Mouse (Mus musculus): ENCODE measurements at regions not wholly inside any gene's neighbourhood (a gene's known extent, or its start where the extent isn't known, plus 50 kb on each side); places are given as distances from the start of the nearest gene placed in this dataset.

DNA sequence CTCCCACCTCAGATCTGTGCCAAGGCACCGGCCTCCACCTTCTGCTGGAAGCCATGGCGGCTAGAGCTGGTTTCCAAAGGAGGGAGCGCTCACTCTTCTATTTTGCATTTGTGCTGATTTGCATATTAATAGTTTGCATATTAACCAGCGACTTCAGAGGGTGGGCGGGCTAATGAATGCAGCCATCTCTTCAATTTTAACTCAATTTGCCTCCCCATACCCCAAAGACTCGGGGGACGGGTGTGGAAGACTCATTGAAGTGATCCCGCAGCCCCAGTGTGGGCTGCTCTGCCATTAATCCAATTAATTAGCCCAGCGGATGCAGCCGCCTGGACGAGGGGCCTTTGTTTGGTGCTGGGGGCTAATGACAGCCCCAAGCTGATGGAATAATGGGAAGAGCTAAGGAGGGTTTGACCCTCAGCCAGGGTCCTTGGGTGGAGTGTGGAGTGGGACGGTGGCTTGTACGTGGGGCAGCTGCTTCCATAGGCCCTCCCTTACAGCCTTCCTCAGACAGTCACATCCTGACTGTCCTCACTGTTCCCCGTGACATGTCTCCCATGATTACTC is 103.0 kb downstream of the Gm26897 start:
- 0 out of 2 replicates have a peak overlapping the region, but pooled peaks have one; percentile 13 for H3K4me2 ChIP-seq (replicated peaks)
- peaks cover 25% of the 10 kb centered on the region for H3K4me1 ChIP-seq
- peaks cover 5% of the 10 kb centered on the region; the same call in 1 of the 2 replicates for H3K27me3 ChIP-seq
- no peaks in the 10 kb centered on the region for H3K9me3 ChIP-seq (replicated peaks)
- H3K9ac ChIP-seq = no peak overlapping the region
- peak; percentile 89 for ATAC-seq (ENCODE audit: low FRiP score)
- WGBS = 8% methylated on average over 14 of the region's 14 CpGs
- no peaks in the 10 kb centered on the region for H3K36me3 ChIP-seq
- peak overlapping the region; percentile 76 for H3K27ac ChIP-seq
- H3K4me3 ChIP-seq = no peak overlapping the region

DNA sequence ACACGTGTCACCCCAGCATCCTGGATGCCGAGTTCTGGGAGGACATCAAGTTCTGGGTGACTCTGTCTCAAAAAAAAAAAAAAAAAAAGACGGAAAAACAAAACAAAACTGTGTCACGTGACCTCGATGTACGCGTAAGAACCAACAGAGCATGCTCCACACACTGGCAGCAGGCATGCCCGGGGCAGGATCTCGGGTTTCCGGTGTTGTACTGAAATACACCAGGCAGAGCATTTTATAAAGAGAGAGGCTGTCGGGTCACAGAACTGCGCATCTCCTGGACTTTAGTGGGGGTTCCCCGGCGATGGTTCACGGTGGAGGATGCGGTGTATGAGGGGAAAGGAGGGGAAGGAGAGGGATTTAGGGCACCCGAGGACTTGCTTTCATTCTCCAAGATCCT is 108.7 kb downstream of the Gm26897 start:
- H3K27ac ChIP-seq = 0 out of 2 replicates have a peak overlapping the region, but pooled peaks have one; percentile 52
- H3K27me3 ChIP-seq = peaks cover 5% of the 10 kb centered on the region; the same call in 1 of the 2 replicates
- no peak for ATAC-seq (ENCODE audit: low FRiP score)
- no peak overlapping the region for H3K4me3 ChIP-seq
- H3K4me2 ChIP-seq (replicated peaks) = no peak overlapping the region
- no peaks in the 10 kb centered on the region for H3K36me3 ChIP-seq
- 49% methylated on average over 17 of the region's 17 CpGs for WGBS
- no peaks in the 10 kb centered on the region for H3K9me3 ChIP-seq (replicated peaks)
- H3K9ac ChIP-seq = no peak overlapping the region
- H3K4me1 ChIP-seq = peaks cover 29% of the 10 kb centered on the region

DNA sequence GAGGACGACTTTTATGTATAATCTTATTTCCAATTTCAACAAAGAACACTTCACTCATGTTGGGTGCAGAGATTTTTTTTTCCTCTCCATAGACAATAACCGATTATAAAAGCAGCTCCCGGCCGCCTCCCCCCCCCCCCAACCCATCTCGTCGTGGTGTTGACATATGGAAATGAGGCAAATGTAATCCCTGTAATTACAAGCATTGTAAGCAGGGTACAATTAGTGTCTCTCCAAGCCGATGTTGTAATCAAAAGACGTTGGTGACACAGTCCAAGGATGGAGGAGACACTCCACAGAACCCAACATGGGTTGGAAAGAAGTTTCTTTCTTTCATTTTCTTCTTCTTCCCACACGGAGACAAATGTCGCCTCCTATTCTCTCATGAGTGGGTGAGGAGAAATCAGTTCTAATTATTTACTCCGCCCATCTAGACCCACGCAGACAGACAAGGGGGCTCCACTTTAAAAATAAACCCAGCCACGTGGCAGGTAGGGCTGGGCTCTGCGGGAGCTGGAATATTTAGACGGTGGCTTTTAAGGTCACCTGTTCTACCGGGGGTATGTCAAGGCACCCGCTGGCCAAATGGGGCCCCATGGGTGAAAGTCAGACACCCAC is 110.0 kb downstream of the Gm26897 start:
- no peaks in the 10 kb centered on the region for H3K36me3 ChIP-seq
- peaks cover under 1% of the 10 kb centered on the region; the same call in 1 of the 2 replicates for H3K27me3 ChIP-seq
- WGBS = 32% methylated on average over 17 of the region's 17 CpGs
- H3K4me2 ChIP-seq (replicated peaks) = peak overlapping the region; percentile 8; the same call in 1 of the 2 replicates
- no peaks in the 10 kb centered on the region; the same call in 1 of the 2 replicates for H3K9me3 ChIP-seq (replicated peaks)
- no peak overlapping the region for H3K9ac ChIP-seq
- H3K27ac ChIP-seq = peak overlapping the region; percentile 52
- H3K4me1 ChIP-seq = peaks cover 28% of the 10 kb centered on the region
- ATAC-seq (ENCODE audit: low FRiP score) = peak; percentile 53; the same call in 1 of the 2 replicates
- no peak overlapping the region for H3K4me3 ChIP-seq

DNA sequence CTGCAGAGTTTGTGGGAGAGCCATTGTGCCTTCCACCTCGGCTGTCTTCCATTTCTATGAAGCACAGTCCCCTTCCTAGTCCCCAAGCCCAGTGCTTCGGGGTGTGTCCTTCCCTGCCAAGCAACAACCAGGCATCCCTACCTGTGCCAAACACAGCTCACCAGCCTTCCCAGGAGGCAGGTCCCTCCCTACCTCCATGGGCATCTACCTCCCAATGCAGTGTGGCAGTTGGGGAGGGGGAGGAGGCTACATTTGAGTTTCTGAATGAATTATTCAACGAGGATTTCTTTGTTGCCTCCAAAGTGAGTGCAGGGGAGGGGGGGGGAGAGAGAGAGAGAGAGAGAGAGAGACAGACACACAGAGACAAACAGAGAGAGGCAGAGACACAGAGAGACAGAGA is 110.8 kb downstream of the Gm26897 start:
- Histone ChIP-seq H3K9ac (no peak overlapping the region), H3K4me1 (peaks cover 28% of the 10 kb centered on the region), H3K9me3 (replicated peaks) (no peaks in the 10 kb centered on the region; the same call in 1 of the 2 replicates), H3K27me3 (no peaks in the 10 kb centered on the region), H3K4me2 (replicated peaks) (no peak overlapping the region), H3K27ac (peak overlapping the region; percentile 52), H3K36me3 (no peaks in the 10 kb centered on the region), H3K4me3 (no peak overlapping the region)
- no peak for ATAC-seq (ENCODE audit: low FRiP score)
- 32% methylated on average over 3 of the region's 3 CpGs for WGBS

DNA sequence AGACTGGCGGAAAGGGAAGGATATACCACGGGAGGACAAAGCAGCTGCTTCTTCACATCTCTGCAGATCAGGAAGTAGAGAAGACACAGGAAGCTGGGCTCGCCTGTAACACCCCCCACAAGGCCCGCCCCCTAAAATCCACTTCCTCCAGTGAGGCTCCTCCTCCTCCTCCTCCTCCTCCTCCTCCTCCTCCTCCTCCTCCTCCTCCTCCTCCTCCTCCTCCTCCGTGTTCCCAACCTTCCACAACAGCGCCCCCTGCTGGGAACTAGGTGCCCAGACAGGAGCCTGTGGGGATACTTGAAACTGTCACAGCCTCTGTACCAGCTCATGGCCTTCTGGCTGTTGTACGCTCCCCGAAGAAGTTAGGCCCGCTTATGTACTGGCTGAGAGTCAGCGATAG is 115.2 kb downstream of the Gm26897 start:
- 79% methylated on average over 8 of the region's 10 CpGs for WGBS
- Histone ChIP-seq H3K9ac (no peak overlapping the region), H3K27ac (no peak overlapping the region), H3K27me3 (no peaks in the 10 kb centered on the region), H3K4me3 (no peak overlapping the region), H3K36me3 (no peaks in the 10 kb centered on the region), H3K4me1 (peaks cover 33% of the 10 kb centered on the region), H3K4me2 (replicated peaks) (no peak overlapping the region), H3K9me3 (replicated peaks) (no peaks in the 10 kb centered on the region; the same call in 1 of the 2 replicates)
- ATAC-seq (ENCODE audit: low FRiP score) = no peak

DNA sequence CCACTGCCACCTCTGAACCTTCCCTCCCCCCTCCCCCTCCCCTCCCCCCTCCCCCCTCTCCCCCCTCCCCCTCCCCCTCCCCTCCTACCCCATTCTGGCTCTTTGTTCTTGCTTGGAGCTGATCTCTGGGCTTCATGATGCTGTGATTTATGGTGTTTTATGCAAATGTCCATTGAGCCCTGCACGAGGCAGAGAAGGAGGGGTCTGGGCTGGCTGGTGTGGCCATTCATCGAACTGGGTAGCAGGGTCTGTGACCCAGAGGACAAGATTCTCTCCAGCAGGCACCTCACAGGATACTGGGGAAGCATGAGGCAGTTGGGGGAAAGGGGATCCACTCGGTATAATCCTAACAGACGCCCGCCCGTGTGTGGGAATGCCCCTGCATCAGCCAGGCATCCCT is 119.0 kb downstream of the Gm26897 start:
- 36% methylated on average over 6 of the region's 6 CpGs for WGBS
- ATAC-seq (ENCODE audit: low FRiP score) = peak; percentile 30; the same call in 1 of the 2 replicates
- H3K27ac ChIP-seq = 0 out of 2 replicates have a peak overlapping the region, but pooled peaks have one; percentile 17
- H3K4me1 ChIP-seq = peaks cover 30% of the 10 kb centered on the region
- no peak overlapping the region for H3K4me2 ChIP-seq (replicated peaks)
- no peak overlapping the region for H3K9ac ChIP-seq
- no peaks in the 10 kb centered on the region for H3K27me3 ChIP-seq
- no peaks in the 10 kb centered on the region; the same call in 1 of the 2 replicates for H3K9me3 ChIP-seq (replicated peaks)
- H3K36me3 ChIP-seq = no peaks in the 10 kb centered on the region
- H3K4me3 ChIP-seq = no peak overlapping the region

DNA sequence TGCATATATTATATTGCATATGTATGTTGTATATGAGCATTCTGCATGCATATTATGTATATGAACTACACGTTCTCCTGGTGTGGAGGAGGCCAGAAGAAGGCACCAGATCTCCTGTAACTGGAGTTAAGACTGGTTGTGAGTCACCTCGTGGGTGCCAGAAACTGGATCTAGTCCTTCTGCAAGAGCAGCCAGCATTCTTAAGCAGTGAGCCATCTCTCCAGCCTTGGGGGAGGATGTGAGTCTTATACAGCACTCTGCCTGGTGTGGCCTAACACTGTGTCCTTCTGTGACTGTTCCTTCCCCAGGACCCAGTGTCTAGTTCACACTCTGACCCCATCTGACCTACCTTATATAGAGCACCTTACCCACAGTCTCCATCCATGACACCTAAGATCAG is 121.6 kb downstream of the Gm26897 start:
- Histone ChIP-seq H3K27me3 (no peaks in the 10 kb centered on the region), H3K9me3 (replicated peaks) (no peaks in the 10 kb centered on the region), H3K4me2 (replicated peaks) (no peak overlapping the region), H3K4me3 (no peak overlapping the region), H3K27ac (no peak overlapping the region), H3K36me3 (no peaks in the 10 kb centered on the region), H3K9ac (no peak overlapping the region), H3K4me1 (peaks cover 36% of the 10 kb centered on the region)
- no peak for ATAC-seq (ENCODE audit: low FRiP score)
- 80% methylated on average over 2 of the region's 2 CpGs for WGBS

DNA sequence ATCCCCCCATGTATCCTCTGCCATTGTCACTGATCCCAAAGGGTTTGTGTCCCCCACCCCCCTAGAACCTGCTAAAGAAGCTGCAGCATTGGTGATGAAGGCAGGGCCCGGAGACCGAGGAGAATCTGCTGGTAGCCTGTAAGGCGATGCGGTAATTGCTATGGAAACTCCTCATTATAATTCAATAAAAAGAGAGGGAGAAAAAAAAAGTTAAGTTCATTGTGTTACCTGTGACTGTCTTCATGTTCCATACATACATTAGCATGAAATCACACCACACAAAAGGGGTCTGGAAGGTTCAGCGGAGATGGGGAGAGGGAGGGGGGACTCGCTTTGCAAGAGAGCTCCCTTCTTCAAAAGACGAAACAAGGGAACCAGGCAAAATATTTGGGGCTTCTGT is 123.5 kb downstream of the Gm26897 start:
- no peak overlapping the region for H3K4me3 ChIP-seq
- ATAC-seq (ENCODE audit: low FRiP score) = no peak
- H3K9me3 ChIP-seq (replicated peaks) = no peaks in the 10 kb centered on the region
- H3K4me1 ChIP-seq = peaks cover 34% of the 10 kb centered on the region
- no peak overlapping the region for H3K27ac ChIP-seq
- 45% methylated on average over 7 of the region's 7 CpGs for WGBS
- no peaks in the 10 kb centered on the region for H3K36me3 ChIP-seq
- H3K27me3 ChIP-seq = no peaks in the 10 kb centered on the region
- no peak overlapping the region for H3K4me2 ChIP-seq (replicated peaks)
- no peak overlapping the region for H3K9ac ChIP-seq

DNA sequence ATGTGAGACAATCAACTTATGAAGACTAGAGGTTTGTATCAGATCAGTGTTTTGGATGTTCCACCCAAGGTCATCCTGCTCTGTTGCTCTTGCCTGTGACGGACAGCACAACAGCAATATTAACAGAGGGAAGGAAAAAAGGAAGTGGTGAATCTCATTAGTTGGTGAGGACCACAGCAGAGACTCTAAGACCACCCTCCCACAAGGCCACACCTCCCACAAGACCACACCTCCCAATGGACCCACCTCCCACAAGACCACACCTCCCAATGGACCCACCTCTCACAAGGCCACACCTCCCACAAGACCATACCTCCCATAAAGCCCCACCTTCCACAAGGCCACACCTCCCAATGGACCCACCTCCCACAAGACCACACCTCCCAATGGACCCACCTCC is 126.7 kb downstream of the Gm26897 start:
- Histone ChIP-seq H3K27ac (no peak overlapping the region), H3K27me3 (no peaks in the 10 kb centered on the region), H3K4me3 (no peak overlapping the region), H3K36me3 (no peaks in the 10 kb centered on the region), H3K4me2 (replicated peaks) (no peak overlapping the region), H3K9me3 (replicated peaks) (no peaks in the 10 kb centered on the region), H3K4me1 (peaks cover 19% of the 10 kb centered on the region), H3K9ac (no peak overlapping the region)
- WGBS = 100% methylated on average over 1 of the region's 1 CpGs
- ATAC-seq (ENCODE audit: low FRiP score) = no peak

DNA sequence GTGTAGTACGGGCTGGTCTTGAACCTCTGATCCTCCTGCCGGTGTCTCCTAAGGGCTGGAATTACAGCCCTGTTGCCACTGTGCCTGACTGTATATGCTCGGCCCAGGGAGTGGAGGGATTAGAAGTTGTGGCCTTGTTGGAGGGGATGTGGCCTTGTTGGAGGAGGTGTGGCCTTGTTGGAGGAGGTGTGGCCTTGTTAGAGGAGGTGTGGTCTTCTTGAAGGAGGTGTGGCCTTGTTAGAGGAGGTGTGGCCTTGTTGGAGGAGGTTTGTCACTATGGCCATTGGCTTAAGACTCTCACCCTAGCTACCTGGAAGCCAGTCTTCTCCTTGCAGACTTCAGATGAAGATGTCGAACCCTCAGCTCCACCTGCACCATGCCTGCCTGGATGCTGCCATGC is 128.6 kb downstream of the Gm26897 start:
- no peaks in the 10 kb centered on the region for H3K36me3 ChIP-seq
- WGBS = 93% methylated on average over 4 of the region's 4 CpGs
- no peaks in the 10 kb centered on the region for H3K9me3 ChIP-seq (replicated peaks)
- H3K27ac ChIP-seq = no peak overlapping the region
- H3K4me2 ChIP-seq (replicated peaks) = no peak overlapping the region
- ATAC-seq (ENCODE audit: low FRiP score) = no peak
- peaks cover 4% of the 10 kb centered on the region; the same call in 1 of the 2 replicates for H3K27me3 ChIP-seq
- H3K4me1 ChIP-seq = peaks cover 12% of the 10 kb centered on the region
- H3K9ac ChIP-seq = no peak overlapping the region
- H3K4me3 ChIP-seq = no peak overlapping the region

DNA sequence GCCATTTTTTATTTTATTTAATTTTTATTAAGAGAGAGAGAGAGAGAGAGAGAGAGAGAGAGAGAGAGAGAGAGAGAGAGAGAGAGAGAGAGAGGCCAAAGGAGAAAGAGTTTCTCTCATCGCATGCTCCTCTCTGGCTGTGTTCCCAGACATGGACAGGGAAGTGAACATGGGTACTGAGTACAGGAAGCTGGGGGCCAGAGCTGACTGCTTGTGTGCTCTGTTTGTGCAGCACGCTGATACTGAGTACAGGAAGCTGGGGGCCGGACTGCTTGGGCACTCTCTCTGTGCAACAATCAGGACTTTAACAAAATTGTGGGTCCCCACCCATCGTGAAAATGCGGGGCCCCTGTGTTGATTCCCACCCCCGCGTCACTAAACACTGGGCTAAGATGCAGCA is 130.2 kb downstream of the Gm26897 start:
- H3K27me3 ChIP-seq = peaks cover 5% of the 10 kb centered on the region; the same call in 1 of the 2 replicates
- ATAC-seq (ENCODE audit: low FRiP score) = no peak
- no peak overlapping the region for H3K4me3 ChIP-seq
- H3K27ac ChIP-seq = no peak overlapping the region
- H3K4me2 ChIP-seq (replicated peaks) = no peak overlapping the region
- 78% methylated on average over 7 of the region's 7 CpGs for WGBS
- H3K36me3 ChIP-seq = no peaks in the 10 kb centered on the region
- H3K4me1 ChIP-seq = 0 out of 2 replicates have a peak, but pooled peaks cover 2% of the 10 kb centered on the region
- no peaks in the 10 kb centered on the region for H3K9me3 ChIP-seq (replicated peaks)
- no peak overlapping the region for H3K9ac ChIP-seq

DNA sequence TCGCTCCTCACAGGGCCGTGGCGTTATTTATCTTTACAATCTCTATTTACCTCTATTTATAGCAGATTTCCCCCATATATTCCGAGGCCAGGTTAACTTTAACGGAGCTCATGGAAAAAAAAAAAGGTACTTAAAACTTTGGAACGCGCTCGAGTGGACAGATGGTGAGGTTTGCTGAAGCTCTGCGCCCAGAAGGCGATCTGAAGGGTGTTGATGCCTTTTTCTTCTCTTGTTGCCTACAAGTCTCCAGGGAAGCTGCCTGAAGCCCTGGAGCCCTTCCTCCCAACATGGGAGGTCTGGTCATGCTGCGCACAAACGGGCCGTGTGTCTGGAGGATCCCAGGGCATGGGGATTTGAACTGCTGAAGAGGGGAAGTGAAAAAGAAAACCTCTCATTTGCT is 130.9 kb downstream of the Gm26897 start:
- H3K4me1 ChIP-seq = 0 out of 2 replicates have a peak, but pooled peaks cover 2% of the 10 kb centered on the region
- H3K4me2 ChIP-seq (replicated peaks) = no peak overlapping the region
- peaks cover 5% of the 10 kb centered on the region; the same call in 1 of the 2 replicates for H3K27me3 ChIP-seq
- H3K9ac ChIP-seq = no peak overlapping the region
- no peak for ATAC-seq (ENCODE audit: low FRiP score)
- H3K27ac ChIP-seq = no peak overlapping the region
- no peak overlapping the region for H3K4me3 ChIP-seq
- no peaks in the 10 kb centered on the region for H3K9me3 ChIP-seq (replicated peaks)
- no peaks in the 10 kb centered on the region for H3K36me3 ChIP-seq
- 80% methylated on average over 13 of the region's 13 CpGs for WGBS
